Mouse (Mus musculus): Measurements from ENCODE around the gene Tlcd1.

The Tlcd1 gene

GRCm38 (mm10) chr11:78161968-78162367 lies 14.5 kb upstream of the Tlcd1 start:
- no peak for DNase-seq

DNA sequence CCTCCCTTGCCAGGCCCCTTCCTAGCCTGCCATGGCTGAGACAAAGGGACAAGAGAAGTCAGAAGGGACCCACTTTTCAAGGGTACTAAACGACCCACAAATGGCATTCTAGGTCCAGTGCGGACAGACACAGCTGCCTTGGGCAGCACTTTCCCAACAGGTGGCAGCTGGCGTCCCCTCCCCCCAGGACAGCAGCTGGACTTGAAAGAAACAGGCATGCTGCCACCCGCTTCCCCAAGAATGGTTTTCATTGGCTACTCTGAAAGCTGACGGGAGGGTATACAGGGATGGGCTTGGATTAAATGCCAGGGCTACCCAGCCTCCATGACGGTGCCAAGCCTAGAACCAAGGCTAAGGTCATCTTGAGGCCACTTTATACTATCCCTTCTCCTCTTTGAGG lies 14.0 kb upstream of the Tlcd1 start:
- DNase-seq = no peak

DNA sequence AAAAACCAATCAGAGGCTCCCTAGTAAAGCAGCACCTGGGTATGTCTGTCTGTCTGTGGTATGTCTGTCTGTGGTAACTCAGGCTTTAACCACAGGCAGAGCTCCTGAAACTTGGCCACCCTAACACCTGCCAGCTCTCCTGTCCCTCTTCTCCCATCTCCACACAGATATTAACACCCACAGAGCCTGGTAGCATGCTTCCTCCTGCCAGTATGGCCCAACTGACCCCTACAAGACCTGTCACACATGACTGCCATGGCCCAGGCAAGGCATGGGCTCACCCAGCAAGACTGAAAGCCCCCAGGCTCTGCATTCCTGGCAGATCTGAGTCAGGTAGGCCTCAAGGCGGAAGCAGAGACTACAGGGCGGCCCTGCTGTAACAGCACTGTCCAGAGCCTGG lies 13.5 kb upstream of the Tlcd1 start:
- DNase-seq = no peak

DNA sequence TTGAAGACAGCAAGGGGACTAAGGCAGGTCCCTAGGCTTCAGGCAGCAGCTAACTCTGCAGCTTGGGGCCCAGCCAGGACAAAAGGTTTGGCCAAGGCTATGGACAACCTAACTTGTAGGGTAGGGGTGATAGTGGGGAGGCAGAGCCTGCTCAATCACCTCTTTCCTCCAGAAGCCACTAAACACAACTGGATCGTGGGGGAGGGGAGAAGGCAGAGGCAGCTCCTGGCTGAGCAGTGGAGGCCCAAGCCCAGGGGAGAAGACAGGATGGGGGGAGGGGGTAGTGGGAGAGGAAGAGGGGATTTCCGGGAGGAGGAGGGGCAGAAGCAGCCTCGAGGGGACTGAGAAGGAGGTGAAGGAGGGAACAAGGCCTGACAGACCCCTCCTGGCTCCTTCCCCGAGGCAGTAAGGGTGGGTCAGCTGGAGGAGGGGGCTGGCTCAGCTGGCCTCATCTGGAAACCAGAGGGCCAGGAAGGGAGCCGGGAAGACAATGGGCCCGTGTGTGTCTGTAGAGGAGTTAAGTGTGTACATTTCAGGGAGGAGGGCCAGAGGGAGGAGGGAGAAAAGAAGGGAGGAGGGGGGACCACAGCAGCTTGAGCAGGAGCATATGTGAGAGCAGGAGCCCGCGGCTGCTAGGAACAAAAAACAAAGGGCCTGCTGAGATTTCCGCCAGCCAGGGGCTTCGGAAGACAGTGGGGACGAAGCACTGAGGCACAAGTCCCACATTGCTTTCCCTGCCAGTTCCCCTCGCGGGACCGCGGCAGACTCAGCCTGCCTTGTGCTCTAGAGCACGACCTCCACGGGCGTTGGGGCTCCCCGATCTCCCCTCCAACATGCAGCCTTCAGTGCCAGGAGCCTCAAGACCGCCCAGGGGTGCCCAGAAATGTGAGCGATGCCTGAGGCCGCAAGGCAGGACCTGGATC lies 12.6 kb upstream of the Tlcd1 start:
- DNase-seq = peak; percentile 36

- no peak for DNase-seq
Observed at GRCm38 (mm10) chr11:78164604-78164923, 11.9 kb upstream of the Tlcd1 start.

DNA sequence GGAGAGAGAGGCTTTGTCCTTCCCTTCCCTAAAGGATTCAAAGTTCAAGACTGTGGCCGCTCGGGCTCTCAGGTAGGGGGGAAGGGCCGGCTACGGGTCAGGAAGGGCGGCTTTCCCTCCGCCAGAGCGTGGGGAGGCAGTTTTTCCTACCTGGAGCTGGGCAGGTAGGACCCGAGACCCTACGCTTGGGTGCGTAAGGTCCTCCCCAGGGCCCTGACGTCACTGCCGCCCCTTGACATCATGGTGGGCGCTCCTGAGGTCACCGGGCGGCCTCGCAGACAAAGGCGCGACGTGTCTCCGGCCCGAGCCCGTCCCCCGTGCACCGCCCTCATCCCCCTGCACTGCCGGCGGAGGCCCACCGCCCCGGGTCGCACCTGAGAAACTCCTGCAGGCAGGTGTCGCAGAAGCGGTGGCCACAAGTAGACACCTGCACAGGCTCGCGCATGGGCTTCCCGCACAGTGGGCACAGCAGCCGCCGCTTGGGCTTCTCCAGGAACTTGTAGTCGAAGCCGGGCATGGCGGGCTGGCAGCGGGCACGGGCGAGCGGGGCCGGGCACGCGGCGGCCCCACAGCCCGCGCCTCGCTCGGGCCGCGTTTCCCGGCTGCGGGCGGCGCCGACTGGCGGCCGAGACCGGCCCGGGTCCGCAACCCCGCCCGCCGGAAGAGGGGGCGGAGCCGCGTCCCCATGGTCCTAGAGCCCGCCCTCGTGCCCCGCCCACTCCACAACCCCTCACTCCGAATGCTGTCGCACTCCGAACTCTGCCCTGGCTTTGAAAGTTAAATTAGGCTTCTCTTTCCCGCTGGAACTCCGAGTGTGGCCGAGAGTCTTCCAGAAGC lies 11.4 kb upstream of the Tlcd1 start, which contains the start of gene Traf4:
Gene Traf4, minus strand, starts transcription at position 666 of the 837 bp plus-strand sequence.
- DNase-seq = peak; percentile 88

- peak; percentile 68 for DNase-seq
Observed at GRCm38 (mm10) chr11:78165761-78166109, 10.8 kb upstream of the Tlcd1 start.

GRCm38 (mm10) chr11:78166161-78166560 lies 10.3 kb upstream of the Tlcd1 start:
- no peak for DNase-seq

DNA sequence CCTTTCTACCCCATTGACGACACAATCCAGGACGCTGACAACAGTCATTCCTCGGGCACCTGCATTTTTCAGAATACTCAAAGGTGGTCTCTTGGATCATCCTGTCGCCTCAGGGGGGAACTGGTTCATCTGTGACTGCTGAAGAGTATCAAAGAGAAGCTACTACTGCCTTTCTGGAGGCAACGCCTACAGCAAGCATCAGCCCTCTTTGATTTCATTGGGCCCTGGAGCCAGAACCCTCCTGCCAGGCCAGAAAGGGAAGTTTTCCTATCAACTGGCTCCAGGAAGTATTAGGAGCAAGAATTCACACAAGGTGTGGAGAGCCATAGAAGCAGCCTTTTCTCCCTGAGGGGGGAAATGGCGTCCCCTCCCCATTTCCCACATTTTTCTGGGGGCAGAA lies 9.9 kb upstream of the Tlcd1 start:
- DNase-seq = no peak

- no peak for DNase-seq
Observed at GRCm38 (mm10) chr11:78167257-78167959, 9.1 kb upstream of the Tlcd1 start.

DNA sequence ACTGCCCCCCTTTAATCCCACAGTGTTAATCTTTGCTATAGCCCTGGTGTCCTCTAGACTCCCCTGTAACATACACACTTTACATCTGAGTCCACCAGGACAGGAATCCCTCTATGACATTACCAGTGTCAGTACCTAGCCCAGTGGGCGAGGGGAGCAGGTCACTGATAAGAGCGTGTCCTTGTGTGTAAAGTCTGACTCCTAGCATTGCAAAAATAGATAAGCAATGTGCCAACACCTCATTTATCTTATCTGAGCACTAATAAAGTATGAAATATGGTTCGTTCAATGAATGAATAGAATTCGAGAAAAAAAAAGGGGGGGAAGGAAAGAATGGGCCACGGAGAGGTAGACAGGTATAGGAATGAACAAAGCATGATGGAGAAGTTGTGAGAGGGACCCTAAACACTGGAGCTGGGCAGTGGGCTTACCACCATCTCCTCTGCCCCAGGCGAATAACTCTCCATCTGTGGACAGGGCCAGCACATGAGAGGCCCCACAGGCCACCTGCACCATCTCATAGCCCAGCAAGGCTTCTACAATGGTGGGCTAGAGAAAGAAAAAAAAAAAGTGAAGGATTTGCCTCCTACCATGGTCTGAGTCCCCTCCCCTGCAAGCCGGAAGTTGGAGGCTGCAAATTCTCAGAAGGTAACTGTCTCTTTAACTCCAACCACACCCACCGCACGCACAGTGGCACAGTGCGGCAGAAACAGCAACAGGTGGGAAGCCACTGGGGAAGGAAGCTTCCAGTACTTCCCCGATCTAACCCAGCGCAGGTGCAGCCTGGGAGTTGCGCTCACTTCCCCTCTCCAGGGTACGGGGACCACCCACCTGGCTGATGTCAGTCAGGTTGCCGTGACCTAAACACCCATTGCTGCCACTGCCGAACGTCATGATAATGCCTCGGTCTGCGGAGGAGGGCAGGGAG lies 7.7 kb upstream of the Tlcd1 start:
- DNase-seq = no peak

- DNase-seq = no peak
Observed at GRCm38 (mm10) chr11:78170306-78170705, 6.2 kb upstream of the Tlcd1 start.

GRCm38 (mm10) chr11:78171328-78171727 lies 5.2 kb upstream of the Tlcd1 start:
- no peak for DNase-seq

GRCm38 (mm10) chr11:78172034-78172747 lies 4.3 kb upstream of the Tlcd1 start:
- no peak for DNase-seq

DNA sequence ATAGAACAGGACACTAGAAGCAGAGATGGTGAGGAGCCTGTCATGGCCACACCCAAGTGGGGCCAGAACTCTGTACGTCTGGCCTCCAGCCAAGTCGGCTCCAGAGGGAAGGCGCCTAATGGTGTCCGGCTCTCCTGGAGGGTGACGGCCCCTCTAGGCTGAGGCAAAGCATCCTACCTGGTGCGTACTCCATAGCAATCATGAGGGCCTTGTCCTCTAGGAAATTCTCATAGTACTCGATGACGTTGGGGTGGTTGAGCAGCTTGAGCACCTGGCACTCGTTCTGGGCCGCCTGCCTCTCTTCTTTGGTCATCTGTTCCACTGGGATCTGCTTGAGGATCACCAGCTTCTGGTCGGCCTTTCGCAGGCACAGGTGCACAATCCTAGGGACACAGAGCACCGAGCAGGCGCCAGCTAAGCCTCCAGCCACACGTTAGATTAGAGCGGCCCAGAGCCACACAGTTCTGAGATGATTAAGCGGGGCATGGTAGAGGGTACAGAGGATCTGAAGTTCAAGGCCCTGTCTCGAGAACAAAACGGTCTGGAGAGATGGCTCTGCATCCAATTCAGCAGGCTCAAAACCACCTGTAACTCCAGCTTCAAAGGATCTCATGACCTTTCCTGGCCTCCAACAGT lies 3.6 kb upstream of the Tlcd1 start:
- peak; percentile 49 for DNase-seq

GRCm38 (mm10) chr11:78174506-78174905 lies 2.0 kb upstream of the Tlcd1 start:
- DNase-seq = no peak

GRCm38 (mm10) chr11:78175771-78176401 lies 625 bp upstream of the Tlcd1 start:
- DNase-seq = no peak

DNA sequence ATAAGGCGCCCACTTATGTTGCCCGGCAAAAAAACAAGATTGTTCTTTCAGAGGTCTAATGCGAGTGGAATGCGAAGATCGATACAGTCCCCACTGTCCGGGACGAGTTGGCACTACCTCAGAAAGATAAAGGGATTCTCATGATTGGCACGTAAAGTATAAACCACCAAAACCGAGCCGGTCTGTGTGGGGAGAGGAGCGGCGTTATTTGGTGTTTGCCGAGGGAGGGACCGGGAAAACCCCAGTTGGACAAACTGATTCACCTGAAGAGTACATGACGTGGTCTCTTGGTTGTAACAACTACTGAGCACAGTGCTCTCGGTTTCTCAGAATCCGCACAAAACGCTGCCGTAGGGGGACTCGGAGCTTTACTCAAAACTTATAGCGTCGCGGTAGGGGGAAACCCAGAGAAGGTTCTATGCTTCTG lies 407 bp downstream of the Tlcd1 start:
- DNase-seq = no peak

DNA sequence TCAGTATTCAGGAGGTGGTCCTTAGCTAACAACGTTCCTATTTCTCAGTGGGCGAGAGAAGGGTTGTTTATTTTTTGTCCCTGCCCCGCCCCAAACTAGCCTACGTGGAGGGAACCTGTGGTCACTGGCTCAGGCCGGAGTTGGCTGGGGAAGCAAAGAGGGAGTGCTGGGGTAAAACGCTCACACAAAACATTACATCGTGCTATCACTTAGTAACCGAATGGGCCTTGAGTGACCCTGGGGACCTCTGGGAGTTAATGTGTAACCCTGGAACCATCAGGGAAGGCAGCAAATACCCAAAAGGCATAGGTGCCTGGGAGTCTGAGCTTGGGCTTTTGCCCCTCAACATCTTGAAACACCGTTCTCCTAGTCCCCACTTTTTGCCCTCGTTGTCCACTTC lies 926 bp downstream of the Tlcd1 start:
- DNase-seq = peak; percentile 56
